Mouse (Mus musculus) kidney, embryonic 15.5 days (tissue): Measurements from ENCODE around the gene Gm6408. TPM values are rescaled to one million over a fixed set of nuclear protein-coding genes. Genes with fewer than 3 reads are reported as not detected.
"Not testable (repeated sequence)": the region's sequence is repeated elsewhere in the genome, so short reads cannot be mapped to it uniquely, and the experiment has no call there.

Experiments used
- ATAC-seq: fragments of 200-750 bp; cut with Nextera tagmentation; replicated peaks from 2 replicates; pipeline ENCODE4 v1.8.0; 2017; ENCODE audit warnings: moderate TSS enrichment; ENCODE audit not compliant: low FRiP score
- H3K27ac ChIP-seq: fragments of 300-500 bp; sonication (generic); 2 replicates; pipeline ENCODE4 v1.5.1; 2015; ENCODE audit warnings: mild to moderate bottlenecking, inconsistent platforms
- H3K27me3 ChIP-seq: fragments of 300-500 bp; sonication (generic); 2 replicates; pipeline ENCODE4 v1.6.1; 2015; ENCODE audit warnings: inconsistent platforms
- H3K36me3 ChIP-seq: fragments of 300-500 bp; sonication (generic); 2 replicates; pipeline ENCODE4 v1.6.1; 2015; ENCODE audit warnings: inconsistent platforms
- H3K4me1 ChIP-seq: fragments of 300-500 bp; sonication (generic); 2 replicates; pipeline ENCODE4 v1.6.1; 2015; ENCODE audit warnings: inconsistent platforms
- H3K4me2 ChIP-seq: fragments of 300-500 bp; sonication (generic); 2 replicates; pipeline ENCODE4 v1.6.1; 2015; ENCODE audit warnings: moderate library complexity, mild to moderate bottlenecking, inconsistent platforms
- H3K4me3 ChIP-seq: fragments of 300-500 bp; sonication (generic); replicated peaks from 2 replicates; pipeline ENCODE4 v1.5.1; 2015; ENCODE audit warnings: mild to moderate bottlenecking, inconsistent platforms
- H3K9ac ChIP-seq: fragments of 300-500 bp; sonication (generic); 2 replicates; pipeline ENCODE4 v1.6.1; 2015; ENCODE audit warnings: mild to moderate bottlenecking, inconsistent platforms
- H3K9me3 ChIP-seq: fragments of 300-500 bp; sonication (generic); replicated peaks from 2 replicates; pipeline ENCODE4 v1.6.1; 2016; ENCODE audit warnings: inconsistent platforms
- WGBS: fragments of 180-500 bp; shearing (Covaris S2); methylation state at CpG from one replicate; pipeline ENCODE4 v1.1.7; 2015; ENCODE audit warnings: mixed read lengths; 5-methylcytosine and 5-hydroxymethylcytosine counted together
- polyA plus RNA-seq: library from polyadenylated mRNA; unstranded; fragments of >200 nt; fragmentation: Nextera tagmentation; extraction: Ambion mirVana; gene quantifications from 2 replicates; pipeline ENCODE4 v1.2.1, GENCODE M21; 2015

Gm6408 gene
- not detected in 2 replicates for polyA plus RNA-seq

DNA sequence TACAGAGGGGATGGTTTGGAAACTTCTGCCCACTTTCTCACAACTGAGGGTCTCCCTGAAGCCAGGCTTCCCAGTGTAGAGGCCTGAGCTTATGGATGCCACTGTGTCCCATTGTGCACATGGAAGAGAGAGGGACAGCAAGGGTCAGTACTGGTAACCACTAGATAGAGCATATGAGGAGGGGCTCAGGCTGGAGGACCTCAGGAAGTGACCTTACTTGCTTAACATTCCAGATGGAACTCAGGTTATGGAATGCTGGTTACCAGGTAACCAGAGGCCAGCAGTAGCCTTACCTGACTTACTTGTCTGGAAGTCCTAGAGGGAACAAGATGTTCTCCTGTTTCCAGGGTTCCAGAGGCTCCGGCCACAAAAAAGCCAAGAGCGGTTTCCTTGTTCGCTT lies at the start of gene Gm6408:
Gm6408 (plus strand) TSS at position 301 of the 400 bp plus-strand sequence.
- not testable (repeated sequence) for H3K36me3 ChIP-seq, H3K4me2 ChIP-seq, H3K4me1 ChIP-seq, H3K4me3 ChIP-seq, H3K27ac ChIP-seq, ATAC-seq, H3K27me3 ChIP-seq, H3K9me3 ChIP-seq, H3K9ac ChIP-seq
- 84% methylated on average over 3 of the region's 3 CpGs for WGBS

DNA sequence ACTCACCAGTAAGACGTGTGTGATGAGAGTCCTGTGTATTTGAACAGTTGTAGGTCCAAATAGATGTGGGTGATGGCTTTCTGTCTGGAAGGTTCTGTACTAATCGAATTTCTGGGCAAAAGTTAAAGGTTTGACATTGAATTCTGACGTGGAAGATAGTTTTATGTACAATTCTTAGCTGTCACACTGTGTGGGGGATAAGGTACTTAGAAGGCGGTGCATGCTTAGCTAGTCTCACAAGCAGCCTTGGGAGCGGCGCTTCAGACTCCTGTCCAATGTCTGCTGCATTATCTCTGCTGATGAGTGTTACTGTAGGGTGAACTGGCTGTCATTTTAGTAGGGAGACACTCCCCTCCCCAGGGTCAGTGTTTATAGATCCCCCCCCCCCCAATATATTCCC lies 49.3 kb upstream of the Gm6408 start:
- 88% methylated on average over 6 of the region's 6 CpGs for WGBS
- ATAC-seq = no peak
- Histone ChIP-seq H3K4me1 (no peaks in the 10 kb centered on the region), H3K9ac (no peak overlapping the region), H3K4me3 (no peak overlapping the region), H3K36me3 (no peaks in the 10 kb centered on the region), H3K9me3 (no peaks in the 10 kb centered on the region), H3K27me3 (no peaks in the 10 kb centered on the region), H3K4me2 (no peak overlapping the region), H3K27ac (no peak overlapping the region)

DNA sequence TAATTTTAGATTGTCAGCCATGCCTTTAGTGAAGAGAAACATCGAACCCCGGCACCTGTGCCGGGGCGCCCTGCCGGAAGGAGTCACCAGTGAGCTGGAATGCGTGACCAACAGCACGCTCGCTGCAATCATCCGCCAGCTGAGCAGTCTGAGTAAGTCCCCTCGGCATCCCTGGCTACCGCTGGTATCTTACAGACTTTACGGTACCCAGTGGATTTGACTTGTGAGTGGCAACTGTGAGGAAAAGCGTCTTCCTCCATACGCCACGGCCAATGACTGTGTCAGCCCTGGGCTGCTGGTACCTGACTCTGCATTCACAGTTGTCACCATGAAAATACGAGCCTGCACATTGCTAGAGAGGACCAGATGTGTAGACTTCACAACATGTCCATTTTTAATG lies 46.4 kb upstream of the Gm6408 start:
- Histone ChIP-seq H3K4me1 (no peaks in the 10 kb centered on the region), H3K27me3 (no peaks in the 10 kb centered on the region), H3K36me3 (peaks cover 7% of the 10 kb centered on the region; the same call in 1 of the 2 replicates), H3K27ac (no peak overlapping the region), H3K4me2 (no peak overlapping the region), H3K9me3 (0 out of 2 replicates have a peak, but pooled peaks cover 2% of the 10 kb centered on the region), H3K4me3 (no peak overlapping the region), H3K9ac (no peak overlapping the region)
- WGBS = 88% methylated on average over 16 of the region's 16 CpGs
- ATAC-seq = no peak

DNA sequence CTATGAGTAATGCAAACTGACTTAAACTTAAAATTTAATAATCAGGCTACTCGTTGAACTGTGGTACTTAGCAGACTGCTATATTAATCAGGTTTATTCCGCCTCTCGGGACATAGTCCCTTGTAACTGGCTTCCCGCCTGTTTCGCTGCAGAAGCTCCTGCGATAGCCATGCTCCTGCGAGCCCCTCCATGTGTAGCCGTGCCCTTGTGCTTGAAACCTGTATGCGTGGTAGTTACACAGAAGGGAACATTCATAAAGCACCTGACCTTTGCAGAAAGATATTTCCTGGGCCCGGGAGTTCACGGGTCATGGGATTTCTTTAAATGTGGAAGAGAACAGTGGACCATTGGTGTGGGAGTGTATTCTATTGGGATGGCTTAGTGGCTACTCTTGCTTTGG lies 45.0 kb upstream of the Gm6408 start:
- peaks cover 10% of the 10 kb centered on the region; the same call in 1 of the 2 replicates for H3K36me3 ChIP-seq
- no peak overlapping the region for H3K9ac ChIP-seq

DNA sequence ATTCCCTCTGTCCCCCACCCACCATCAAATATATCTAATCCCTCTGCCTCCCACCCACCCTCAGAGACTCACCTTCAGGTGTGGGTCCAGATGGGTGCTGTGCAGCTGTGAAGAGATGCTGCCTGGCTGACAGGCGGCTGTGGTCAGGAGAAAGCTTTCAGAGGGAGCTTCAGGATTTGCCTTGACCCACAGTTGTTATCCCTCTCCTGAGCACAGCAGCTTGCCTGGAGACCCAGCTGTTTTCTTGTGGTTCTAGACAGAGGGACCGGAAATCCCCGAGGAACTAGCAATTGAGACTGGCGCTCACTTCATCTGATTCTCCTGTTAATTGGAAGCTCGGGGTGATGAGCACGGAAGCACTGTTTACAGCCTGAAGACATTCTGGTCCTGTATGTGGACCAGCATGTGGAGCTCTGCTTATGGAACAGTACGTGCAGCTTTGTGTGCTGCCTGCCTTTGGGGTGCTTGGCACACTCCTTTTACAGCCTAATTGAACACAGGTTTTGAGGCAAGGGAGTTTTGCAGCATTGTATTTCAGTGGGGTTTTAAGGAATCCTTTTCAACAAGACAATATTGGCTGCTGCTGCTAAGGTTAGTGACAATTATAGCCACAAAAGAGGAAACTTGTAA lies 42.5 kb upstream of the Gm6408 start:
- WGBS = 95% methylated on average over 7 of the region's 7 CpGs
- H3K9ac ChIP-seq = no peak overlapping the region
- H3K27me3 ChIP-seq = no peaks in the 10 kb centered on the region
- no peak overlapping the region for H3K27ac ChIP-seq
- 0 out of 2 replicates have a peak, but pooled peaks cover 3% of the 10 kb centered on the region for H3K9me3 ChIP-seq
- H3K4me1 ChIP-seq = no peaks in the 10 kb centered on the region
- H3K36me3 ChIP-seq = peaks cover 10% of the 10 kb centered on the region; the same call in 1 of the 2 replicates
- no peak overlapping the region for H3K4me2 ChIP-seq
- ATAC-seq = no peak
- no peak overlapping the region for H3K4me3 ChIP-seq

More for the DNA sequence above, 45.0 kb upstream of the Gm6408 start:
- WGBS = 94% methylated on average over 11 of the region's 11 CpGs
- ATAC-seq = no peak
- Histone ChIP-seq H3K27me3 (no peaks in the 10 kb centered on the region), H3K4me3 (no peak overlapping the region), H3K4me1 (no peaks in the 10 kb centered on the region), H3K9me3 (0 out of 2 replicates have a peak, but pooled peaks cover 3% of the 10 kb centered on the region), H3K27ac (no peak overlapping the region), H3K4me2 (no peak overlapping the region)

DNA sequence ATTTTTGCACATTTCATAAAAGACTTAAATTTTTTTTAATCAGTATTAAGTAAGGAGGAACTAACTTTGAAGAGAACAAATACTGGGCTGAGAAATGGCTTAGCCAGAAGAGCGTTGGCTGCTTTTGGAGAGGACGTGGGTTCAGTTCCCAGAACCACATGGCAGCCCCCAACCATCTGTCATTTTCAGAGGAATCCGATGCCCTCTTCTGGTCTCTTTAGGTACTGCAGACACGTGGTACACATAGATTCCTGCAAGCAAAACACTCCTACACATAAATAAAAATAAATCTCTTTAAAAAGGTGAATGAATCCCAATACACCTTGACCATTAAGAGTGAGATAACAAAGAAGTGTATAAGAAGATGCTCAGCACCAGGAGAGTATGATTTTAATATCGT lies 41.5 kb upstream of the Gm6408 start:
- no peak overlapping the region for H3K4me2 ChIP-seq
- no peak overlapping the region for H3K27ac ChIP-seq
- no peak overlapping the region for H3K9ac ChIP-seq
- H3K27me3 ChIP-seq = no peaks in the 10 kb centered on the region
- WGBS = 94% methylated on average over 5 of the region's 5 CpGs
- H3K36me3 ChIP-seq = peaks cover 10% of the 10 kb centered on the region; the same call in 1 of the 2 replicates
- no peak for ATAC-seq
- H3K4me1 ChIP-seq = no peaks in the 10 kb centered on the region
- no peak overlapping the region for H3K4me3 ChIP-seq
- H3K9me3 ChIP-seq = 0 out of 2 replicates have a peak, but pooled peaks cover 3% of the 10 kb centered on the region

DNA sequence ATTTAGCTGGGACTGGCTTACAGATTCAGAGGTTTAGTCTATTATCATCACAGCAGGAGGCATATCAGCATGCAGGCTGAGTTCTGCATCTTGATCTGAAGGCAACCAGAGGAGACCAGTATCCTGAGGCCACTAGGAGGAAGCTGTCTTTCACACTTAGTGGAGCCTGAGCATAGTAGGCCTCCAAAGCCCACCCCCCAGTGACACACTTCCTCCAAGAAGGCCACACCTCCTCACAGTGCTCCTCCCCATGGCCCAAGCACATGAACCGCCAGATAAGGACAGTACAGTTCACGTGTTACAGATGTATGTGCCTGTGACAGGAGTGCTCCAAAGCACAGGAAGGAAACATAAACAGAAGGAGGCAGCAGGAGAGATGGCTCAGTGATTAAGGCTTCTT lies 39.0 kb upstream of the Gm6408 start:
- H3K27ac ChIP-seq = no peak overlapping the region
- H3K4me3 ChIP-seq = no peak overlapping the region
- no peaks in the 10 kb centered on the region for H3K27me3 ChIP-seq
- 0 out of 2 replicates have a peak, but pooled peaks cover 3% of the 10 kb centered on the region for H3K9me3 ChIP-seq
- no peaks in the 10 kb centered on the region for H3K4me1 ChIP-seq
- ATAC-seq = no peak
- 68% methylated on average over 2 of the region's 2 CpGs for WGBS
- peaks cover 10% of the 10 kb centered on the region; the same call in 1 of the 2 replicates for H3K36me3 ChIP-seq
- H3K4me2 ChIP-seq = no peak overlapping the region
- H3K9ac ChIP-seq = no peak overlapping the region

DNA sequence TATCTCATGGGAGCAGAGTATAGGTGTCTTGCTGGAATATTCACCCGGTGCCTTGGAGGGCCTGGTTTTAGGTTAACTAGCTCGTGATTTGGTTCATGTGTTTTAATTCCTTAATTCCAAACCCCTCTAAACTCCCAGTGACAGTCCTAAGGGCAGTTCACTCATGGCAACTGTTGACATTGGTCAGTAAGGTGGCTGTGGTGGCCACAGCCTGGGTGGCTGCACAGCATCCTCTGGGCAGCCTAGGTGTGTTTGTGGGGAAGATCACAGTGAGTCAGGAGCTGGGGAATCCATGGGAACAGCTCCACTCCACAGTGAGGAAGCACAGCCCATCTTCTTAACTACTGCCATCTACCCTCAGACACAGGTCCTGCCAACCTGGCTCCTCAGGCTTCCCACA lies 35.1 kb upstream of the Gm6408 start:
- H3K4me3 ChIP-seq = no peak overlapping the region
- no peak overlapping the region for H3K4me2 ChIP-seq
- no peaks in the 10 kb centered on the region for H3K9me3 ChIP-seq
- H3K27ac ChIP-seq = no peak overlapping the region
- 78% methylated on average over 2 of the region's 2 CpGs for WGBS
- no peaks in the 10 kb centered on the region for H3K27me3 ChIP-seq
- H3K36me3 ChIP-seq = no peaks in the 10 kb centered on the region; the same call in 1 of the 2 replicates
- ATAC-seq = peak; percentile 70; the same call in 1 of the 2 replicates
- H3K9ac ChIP-seq = no peak overlapping the region
- peaks cover under 1% of the 10 kb centered on the region; the same call in 1 of the 2 replicates for H3K4me1 ChIP-seq

DNA sequence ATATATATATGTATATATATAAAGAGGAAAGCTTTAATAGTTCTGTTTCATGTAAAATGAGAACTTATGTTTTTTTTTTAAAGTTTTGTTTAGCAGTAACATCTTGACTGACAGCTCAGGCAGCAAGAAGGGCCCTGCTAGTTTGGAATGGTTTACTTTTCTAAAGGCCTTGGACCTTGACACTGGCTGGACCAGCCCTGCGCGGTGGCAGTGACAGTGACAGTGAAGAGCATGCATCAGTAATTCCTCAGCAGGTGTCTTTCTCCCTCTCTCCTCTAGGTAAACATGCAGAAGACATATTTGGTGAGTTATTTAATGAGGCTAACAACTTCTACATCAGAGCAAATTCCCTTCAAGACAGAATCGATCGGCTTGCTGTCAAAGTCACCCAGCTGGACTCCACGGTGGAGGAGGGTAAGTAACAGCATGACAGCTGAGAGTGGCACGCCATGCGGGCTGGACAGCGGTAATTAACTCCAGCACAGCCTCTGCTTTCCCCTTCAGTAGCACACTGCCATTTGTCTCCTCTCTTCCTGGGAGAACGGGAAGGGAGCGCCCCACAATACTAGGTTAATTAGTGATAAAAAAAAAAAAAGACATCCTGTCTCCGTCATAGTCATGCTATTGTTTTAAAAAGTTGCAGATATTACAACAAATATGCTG lies 30.0 kb upstream of the Gm6408 start:
- Histone ChIP-seq H3K4me3 (no peak overlapping the region), H3K4me2 (no peak overlapping the region), H3K9me3 (no peaks in the 10 kb centered on the region), H3K36me3 (no peaks in the 10 kb centered on the region), H3K27ac (0 out of 2 replicates have a peak overlapping the region, but pooled peaks have one; percentile 7), H3K4me1 (peaks cover 3% of the 10 kb centered on the region; the same call in 1 of the 2 replicates), H3K9ac (no peak overlapping the region), H3K27me3 (no peaks in the 10 kb centered on the region)
- ATAC-seq = peak; percentile 77; the same call in 1 of the 2 replicates
- 37% methylated on average over 11 of the region's 11 CpGs for WGBS

DNA sequence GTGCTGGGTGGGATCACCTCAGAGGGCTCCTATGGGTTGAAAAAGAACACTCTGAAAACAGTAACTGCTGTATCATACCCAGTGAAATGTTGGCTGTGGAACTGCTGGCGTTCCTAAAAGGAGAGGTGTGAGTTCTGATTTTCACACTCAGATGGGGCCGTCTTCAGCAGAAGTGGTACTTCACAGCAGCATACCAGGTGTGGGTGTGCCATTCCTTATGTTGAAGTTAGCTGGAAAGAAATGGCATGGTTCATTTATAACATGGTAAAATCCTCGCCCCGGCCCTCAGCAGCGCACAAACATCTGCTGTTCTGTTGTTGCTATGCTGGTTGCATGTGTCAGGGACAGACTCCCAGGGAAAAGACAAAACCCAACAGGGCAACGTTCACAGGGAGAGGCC lies 28.2 kb upstream of the Gm6408 start:
- Histone ChIP-seq H3K36me3 (no peaks in the 10 kb centered on the region), H3K4me2 (no peak overlapping the region), H3K9ac (no peak overlapping the region), H3K9me3 (no peaks in the 10 kb centered on the region), H3K4me1 (peaks cover 3% of the 10 kb centered on the region; the same call in 1 of the 2 replicates), H3K27ac (no peak overlapping the region), H3K27me3 (no peaks in the 10 kb centered on the region), H3K4me3 (no peak overlapping the region)
- 86% methylated on average over 6 of the region's 6 CpGs for WGBS
- no peak for ATAC-seq

DNA sequence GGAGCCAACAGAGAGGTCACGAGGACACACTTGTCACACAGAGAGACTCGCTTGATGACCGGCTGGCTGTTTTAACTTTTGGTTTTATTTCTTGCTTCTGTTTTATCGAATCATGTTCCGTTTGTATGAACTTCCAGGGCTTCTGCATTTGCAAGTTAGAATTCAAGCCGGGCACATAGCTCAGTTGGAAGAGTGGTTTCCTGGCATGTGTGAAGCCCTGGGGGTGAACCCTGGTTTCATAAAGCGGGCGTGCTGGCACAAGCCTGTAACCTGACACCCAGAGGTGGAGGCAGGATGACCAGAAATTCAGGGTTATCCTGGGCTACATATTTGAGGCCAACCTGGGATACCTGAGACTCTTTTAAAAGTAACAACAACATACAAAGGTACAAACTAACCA lies 20.2 kb upstream of the Gm6408 start:
- 61% methylated on average over 8 of the region's 8 CpGs for WGBS
- H3K4me1 ChIP-seq = no peaks in the 10 kb centered on the region
- H3K9ac ChIP-seq = no peak overlapping the region
- no peak; the same call in 1 of the 2 replicates for ATAC-seq
- no peak overlapping the region for H3K4me3 ChIP-seq
- H3K9me3 ChIP-seq = no peaks in the 10 kb centered on the region
- no peak overlapping the region for H3K4me2 ChIP-seq
- H3K27ac ChIP-seq = no peak overlapping the region
- no peaks in the 10 kb centered on the region for H3K36me3 ChIP-seq
- H3K27me3 ChIP-seq = no peaks in the 10 kb centered on the region

DNA sequence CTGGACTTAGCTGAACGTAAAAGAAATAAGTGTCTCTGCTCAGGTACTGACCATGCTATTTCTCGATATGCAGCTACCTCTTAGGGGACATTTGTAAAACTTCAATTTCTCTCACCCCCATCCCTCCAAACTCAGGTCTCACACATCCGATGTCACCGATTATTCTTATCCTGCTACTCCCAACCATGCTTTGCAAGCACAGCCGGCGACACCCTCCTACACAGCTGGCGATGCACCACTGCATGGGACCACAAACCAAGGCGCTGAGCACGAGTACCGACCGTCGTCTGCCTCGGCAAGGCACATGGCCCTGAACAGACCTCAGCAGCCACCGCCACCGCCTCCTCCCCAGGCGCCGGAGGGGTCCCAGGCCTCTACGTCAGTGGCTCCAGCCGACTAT lies 15.1 kb upstream of the Gm6408 start:
- ATAC-seq = no peak
- Histone ChIP-seq H3K9ac (no peak overlapping the region), H3K27me3 (no peaks in the 10 kb centered on the region), H3K36me3 (no peaks in the 10 kb centered on the region), H3K9me3 (no peaks in the 10 kb centered on the region), H3K4me1 (no peaks in the 10 kb centered on the region), H3K4me2 (no peak overlapping the region), H3K4me3 (no peak overlapping the region), H3K27ac (no peak overlapping the region)
- 89% methylated on average over 19 of the region's 19 CpGs for WGBS
